Mouse (Mus musculus) ES-Bruce4 (cell line): Measurements from ENCODE around the gene Ddx19a.
"Not testable (repeated sequence)": the region's sequence is repeated elsewhere in the genome, so short reads cannot be mapped to it uniquely, and the experiment has no call there.

Experiments
- CTCF ChIP-seq: IDR thresholded peaks from one replicate; pipeline ENCODE4 v1.8.1; 2011; ENCODE audit warnings: low read depth, low read length
- POLR2A ChIP-seq: IDR thresholded peaks from one replicate; pipeline ENCODE4 v1.8.1; 2011; ENCODE audit warnings: low read length; ENCODE audit not compliant: insufficient read depth

DNA sequence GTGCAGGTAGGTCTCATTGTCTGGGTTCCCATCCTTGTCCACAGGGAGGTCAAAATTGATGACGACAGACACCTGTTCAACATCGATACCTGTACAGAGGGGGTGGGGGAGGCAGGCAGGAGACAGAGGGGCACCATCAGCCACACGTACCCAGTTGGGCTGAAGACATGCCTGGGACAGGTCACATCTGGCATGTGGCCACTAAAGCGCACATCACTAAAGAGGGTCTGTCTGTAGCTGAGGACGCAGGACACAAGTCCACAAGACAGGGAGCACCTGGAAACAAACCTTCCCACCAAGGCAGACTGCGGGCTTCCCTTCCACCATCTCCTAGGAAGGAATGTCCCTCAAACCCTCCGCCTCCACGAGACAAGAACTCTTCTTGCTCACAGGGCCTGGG, 21.1 kb downstream of the Ddx19a start:
- TF ChIP-seq CTCF, POLR2A: not testable (repeated sequence)
